Mouse (Mus musculus) embryonic facial prominence, embryonic 15.5 days (tissue): Measurements from ENCODE around the gene Lyrm1. TPM values are rescaled to one million over a fixed set of nuclear protein-coding genes. Genes with fewer than 3 reads are reported as not detected.

Experiments
- ATAC-seq: fragments of 200-750 bp; cut with Nextera tagmentation; 2 replicates; pipeline ENCODE4 v1.8.0; 2017; ENCODE audit warnings: low read depth, moderate TSS enrichment; ENCODE audit not compliant: insufficient number of reproducible peaks, low FRiP score, low TSS enrichment
- H3K27ac ChIP-seq: fragments of 300-500 bp; sonication (generic); replicated peaks from 2 replicates; pipeline ENCODE4 v1.5.1; 2015; ENCODE audit warnings: mild to moderate bottlenecking, inconsistent platforms
- H3K27me3 ChIP-seq: fragments of 300-500 bp; sonication (generic); 2 replicates; pipeline ENCODE4 v1.6.1; 2015; ENCODE audit warnings: inconsistent platforms
- H3K36me3 ChIP-seq: fragments of 300-500 bp; sonication (generic); 2 replicates; pipeline ENCODE4 v1.6.1; 2015; ENCODE audit warnings: mild to moderate bottlenecking, inconsistent platforms
- H3K4me1 ChIP-seq: fragments of 300-500 bp; sonication (generic); 2 replicates; pipeline ENCODE4 v1.6.1; 2015; ENCODE audit warnings: inconsistent platforms
- H3K4me2 ChIP-seq: fragments of 300-500 bp; sonication (generic); replicated peaks from 2 replicates; pipeline ENCODE4 v1.6.1; 2015; ENCODE audit warnings: mild to moderate bottlenecking, inconsistent platforms
- H3K4me3 ChIP-seq: fragments of 300-500 bp; sonication (generic); replicated peaks from 2 replicates; pipeline ENCODE4 v1.5.1; 2015; ENCODE audit warnings: mild to moderate bottlenecking, inconsistent platforms
- H3K9ac ChIP-seq: fragments of 300-500 bp; sonication (generic); 2 replicates; pipeline ENCODE4 v1.6.1; 2015; ENCODE audit warnings: inconsistent platforms
- H3K9me3 ChIP-seq: fragments of 300-500 bp; sonication (generic); replicated peaks from 2 replicates; pipeline ENCODE4 v1.6.1; 2016; ENCODE audit warnings: inconsistent platforms
- WGBS: fragments of 180-500 bp; shearing (Covaris S2); methylation state at CpG from one replicate; pipeline ENCODE4 v1.1.7; 2015; 5-methylcytosine and 5-hydroxymethylcytosine counted together
- polyA plus RNA-seq: library from polyadenylated mRNA; unstranded; fragments of >200 nt; fragmentation: Nextera tagmentation; extraction: Ambion mirVana; gene quantifications from 2 replicates; pipeline ENCODE4 v1.2.1, GENCODE M21; 2015

The Lyrm1 gene
- polyA plus RNA-seq, 1 experiment from 2014 or later = 11.4 TPM

- Histone ChIP-seq H3K27ac (no peak overlapping the region), H3K4me2 (no peak overlapping the region), H3K36me3 (no peaks in the 10 kb centered on the region), H3K9ac (no peak overlapping the region), H3K27me3 (no peaks in the 10 kb centered on the region), H3K9me3 (no peaks in the 10 kb centered on the region), H3K4me1 (no peaks in the 10 kb centered on the region), H3K4me3 (no peak overlapping the region)
- ATAC-seq = no peak
- WGBS = 80% methylated on average over 9 of the region's 9 CpGs
These were observed 70.2 kb downstream of the Lyrm1 start for GRCm38 (mm10) chr7:119965651-119966395.

- Histone ChIP-seq H3K27me3 (no peaks in the 10 kb centered on the region), H3K9me3 (no peaks in the 10 kb centered on the region), H3K27ac (no peak overlapping the region), H3K9ac (no peak overlapping the region), H3K4me3 (no peak overlapping the region), H3K36me3 (no peaks in the 10 kb centered on the region), H3K4me2 (no peak overlapping the region), H3K4me1 (no peaks in the 10 kb centered on the region)
- ATAC-seq = 0 out of 2 replicates have a peak, but pooled peaks have one; percentile 43
- 82% methylated on average over 2 of the region's 2 CpGs for WGBS
These were observed 73.7 kb downstream of the Lyrm1 start for GRCm38 (mm10) chr7:119969320-119969719.

- H3K4me1 ChIP-seq = no peaks in the 10 kb centered on the region
- H3K27ac ChIP-seq = no peak overlapping the region
- no peak for ATAC-seq
- WGBS = 77% methylated on average over 5 of the region's 5 CpGs
- H3K4me2 ChIP-seq = no peak overlapping the region
- no peaks in the 10 kb centered on the region for H3K36me3 ChIP-seq
- H3K9me3 ChIP-seq = no peaks in the 10 kb centered on the region
- no peak overlapping the region for H3K9ac ChIP-seq
- H3K4me3 ChIP-seq = no peak overlapping the region
- no peaks in the 10 kb centered on the region for H3K27me3 ChIP-seq
These were observed 78.6 kb downstream of the Lyrm1 start for GRCm38 (mm10) chr7:119974214-119974613.

GRCm38 (mm10) chr7:119976256-119976655, 80.6 kb downstream of the Lyrm1 start:
- WGBS = 78% methylated on average over 6 of the region's 6 CpGs
- ATAC-seq = no peak

GRCm38 (mm10) chr7:119977574-119977973, 81.9 kb downstream of the Lyrm1 start:
- Histone ChIP-seq H3K9ac (no peak overlapping the region), H3K27ac (no peak overlapping the region), H3K36me3 (no peaks in the 10 kb centered on the region), H3K4me3 (no peak overlapping the region), H3K9me3 (no peaks in the 10 kb centered on the region), H3K4me1 (no peaks in the 10 kb centered on the region), H3K27me3 (no peaks in the 10 kb centered on the region), H3K4me2 (no peak overlapping the region)
- 82% methylated on average over 7 of the region's 7 CpGs for WGBS
- ATAC-seq = no peak

More at GRCm38 (mm10) chr7:119976256-119976655, 80.6 kb downstream of the Lyrm1 start:
- Histone ChIP-seq H3K4me1 (no peaks in the 10 kb centered on the region), H3K9me3 (no peaks in the 10 kb centered on the region), H3K4me3 (no peak overlapping the region), H3K4me2 (no peak overlapping the region), H3K9ac (no peak overlapping the region), H3K36me3 (no peaks in the 10 kb centered on the region), H3K27me3 (no peaks in the 10 kb centered on the region), H3K27ac (no peak overlapping the region)

GRCm38 (mm10) chr7:119978576-119978975, 82.9 kb downstream of the Lyrm1 start:
- Histone ChIP-seq H3K36me3 (no peaks in the 10 kb centered on the region), H3K27me3 (no peaks in the 10 kb centered on the region), H3K27ac (no peak overlapping the region), H3K9me3 (no peaks in the 10 kb centered on the region), H3K4me2 (no peak overlapping the region), H3K4me3 (no peak overlapping the region), H3K9ac (no peak overlapping the region), H3K4me1 (no peaks in the 10 kb centered on the region)
- ATAC-seq = no peak

GRCm38 (mm10) chr7:119980170-119980569, 84.5 kb downstream of the Lyrm1 start:
- Histone ChIP-seq H3K4me2 (no peak overlapping the region), H3K4me3 (no peak overlapping the region), H3K27me3 (no peaks in the 10 kb centered on the region), H3K9me3 (no peaks in the 10 kb centered on the region), H3K36me3 (no peaks in the 10 kb centered on the region), H3K27ac (no peak overlapping the region), H3K9ac (no peak overlapping the region), H3K4me1 (no peaks in the 10 kb centered on the region)
- ATAC-seq = no peak
- WGBS = 75% methylated on average over 3 of the region's 3 CpGs

- Histone ChIP-seq H3K27ac (no peak overlapping the region), H3K9me3 (no peaks in the 10 kb centered on the region), H3K36me3 (no peaks in the 10 kb centered on the region), H3K9ac (no peak overlapping the region), H3K4me3 (no peak overlapping the region), H3K4me1 (no peaks in the 10 kb centered on the region), H3K4me2 (no peak overlapping the region), H3K27me3 (no peaks in the 10 kb centered on the region)
- no peak for ATAC-seq
- 64% methylated on average over 3 of the region's 3 CpGs for WGBS
These were observed 89.7 kb downstream of the Lyrm1 start for GRCm38 (mm10) chr7:119985279-119985912.

GRCm38 (mm10) chr7:119997066-119997465, 101.4 kb downstream of the Lyrm1 start:
- Histone ChIP-seq H3K4me1 (no peaks in the 10 kb centered on the region), H3K27me3 (no peaks in the 10 kb centered on the region), H3K9ac (no peak overlapping the region), H3K4me3 (no peak overlapping the region), H3K9me3 (no peaks in the 10 kb centered on the region), H3K4me2 (no peak overlapping the region), H3K36me3 (no peaks in the 10 kb centered on the region), H3K27ac (no peak overlapping the region)
- WGBS = 77% methylated on average over 6 of the region's 6 CpGs
- ATAC-seq = no peak

Other genes with a start within 250 kb of the Lyrm1 start
- 11.7 and 21.4 TPM in 2 replicates for gene Acsm4, start 205.8 kb upstream of the Lyrm1 start, polyA plus RNA-seq
- 67.7 and 70.2 TPM in 2 replicates for gene Thumpd1, start 175.1 kb upstream of the Lyrm1 start, polyA plus RNA-seq
- gene Acsm3, start 134.9 kb upstream of the Lyrm1 start, polyA plus RNA-seq = 0.52 and 0.54 TPM in 2 replicates
- 19.4 and 20.1 TPM in 2 replicates for gene Rexo5, start 101.9 kb upstream of the Lyrm1 start, polyA plus RNA-seq
- gene Eri2, start 101.8 kb upstream of the Lyrm1 start, polyA plus RNA-seq = 18.5 and 19.8 TPM in 2 replicates
- gene Dcun1d3, start 437 bp downstream of the Lyrm1 start, polyA plus RNA-seq = 13.3 and 14.1 TPM in 2 replicates
- 1.1 and 2.0 TPM in 2 replicates for gene Dnah3, start 199.4 kb downstream of the Lyrm1 start, polyA plus RNA-seq
- gene Tmem159, start 206.5 kb downstream of the Lyrm1 start, polyA plus RNA-seq = 31.2 and 32.2 TPM in 2 replicates
- gene Zp2, start 249.4 kb downstream of the Lyrm1 start, polyA plus RNA-seq = 0.09 TPM in 2 replicates